Mouse (Mus musculus) C2C12 (cell line): ENCODE measurements around the gene Tenm1.

ENCODE experiments used
- CEBPB ChIP-seq: IDR thresholded peaks from one replicate; pipeline ENCODE4 v1.6.1; 2011; ENCODE audit warnings: low read depth, mild to moderate bottlenecking, control low read depth, moderate library complexity
- CTCF ChIP-seq: IDR thresholded peaks from one replicate; pipeline ENCODE4 v1.5.1; 2011; ENCODE audit not compliant: control insufficient read depth, insufficient read depth, insufficient read length
- FOSL1 ChIP-seq: IDR thresholded peaks from one replicate; pipeline ENCODE4 v1.8.0; 2011; ENCODE audit warnings: mild to moderate bottlenecking, low read length; ENCODE audit not compliant: poor library complexity, insufficient read depth, severe bottlenecking
- MYOD1 ChIP-seq: IDR thresholded peaks from one replicate; pipeline ENCODE4 v1.6.1; 2011; ENCODE audit warnings: low read depth; ENCODE audit not compliant: control insufficient read depth, insufficient read length
- USF1 ChIP-seq: IDR thresholded peaks from one replicate; pipeline ENCODE4 v1.6.1; 2011; ENCODE audit warnings: low read depth, mild to moderate bottlenecking, control low read depth, moderate library complexity

GRCm38 (mm10) chrX:43388106-43388505 is 40.8 kb downstream of the Tenm1 start:
- TF ChIP-seq CEBPB (no peak), CTCF (no peak), USF1 (no peak), MYOD1 (no peak), FOSL1 (no peak)
